8 mouse cellular contexts compared by ENCODE assay signal in the genomic region with DNA sequence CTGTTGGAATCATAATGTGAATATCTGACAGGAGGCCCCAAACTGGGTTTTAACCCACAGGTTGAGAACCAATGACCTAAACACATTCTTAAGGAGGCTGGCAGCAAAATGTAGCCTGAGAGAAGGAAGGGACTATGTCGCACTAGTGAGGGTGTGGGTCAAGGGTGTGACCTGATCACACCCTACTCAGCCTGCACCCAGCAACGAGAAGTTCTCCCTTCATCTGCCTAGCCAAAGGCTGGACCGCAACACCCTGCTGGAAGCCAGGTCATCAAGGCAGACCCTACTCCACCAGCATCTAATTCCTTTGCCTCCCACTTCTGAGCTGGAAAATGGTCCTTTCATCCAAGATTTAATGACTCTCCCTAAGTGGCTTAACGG. TPM values are rescaled to one million over a fixed set of nuclear protein-coding genes. Genes with fewer than 3 reads are reported as not detected.
A peak's percentile ranks its signal among the peaks of the same experiment; 100 is the strongest.
DNase-seq lines count a peak whose midpoint lies in the region; ATAC-seq lines count a peak whose summit lies in the region.

No protein-coding gene starts in this region.

- peak overlapping the region; percentile 84; the same call in 1 of the 2 replicates for H3K9ac ChIP-seq in kidney, embryonic 14.5 days (ENCODE audit: low read depth, low read length)
- peak overlapping the region; percentile 72 for H3K9ac ChIP-seq in embryonic facial prominence, embryonic 14.5 days (ENCODE audit: low read depth, low read length)
- peak overlapping the region; percentile 52; the same call in 1 of the 2 replicates for H3K9ac ChIP-seq in limb, embryonic 12.5 days (replicated peaks)
- H3K9ac ChIP-seq in midbrain, embryonic 16.5 days (ENCODE audit: low read depth, low read length) = peak overlapping the region; percentile 72

- H3K36me3 ChIP-seq in kidney, embryonic 14.5 days (ENCODE audit: control insufficient read depth, insufficient read depth, low read length) = no peaks in the 10 kb centered on the region
- no peaks in the 10 kb centered on the region for H3K36me3 ChIP-seq in embryonic facial prominence, embryonic 14.5 days (ENCODE audit: control insufficient read depth, insufficient read depth, low read length)
- no peaks in the 10 kb centered on the region for H3K36me3 ChIP-seq in limb, embryonic 12.5 days
- H3K36me3 ChIP-seq in midbrain, embryonic 16.5 days (ENCODE audit: control insufficient read depth, insufficient read depth, low read length) = no peaks in the 10 kb centered on the region

- 8% methylated on average over 4 of the region's 4 CpGs for WGBS in kidney, embryonic 14.5 days
- 33% methylated on average over 4 of the region's 4 CpGs for WGBS in embryonic facial prominence, embryonic 14.5 days
- WGBS in limb, embryonic 12.5 days = 24% methylated on average over 4 of the region's 4 CpGs
- WGBS in midbrain, embryonic 16.5 days = 20% methylated on average over 4 of the region's 4 CpGs

- peak overlapping the region; percentile 69 for H3K4me3 ChIP-seq in kidney, embryonic 14.5 days (ENCODE audit: low read length)
- peak overlapping the region; percentile 63 for H3K4me3 ChIP-seq in embryonic facial prominence, embryonic 14.5 days (ENCODE audit: low read depth, low read length)
- H3K4me3 ChIP-seq in limb, embryonic 12.5 days (replicated peaks) = peak overlapping the region; percentile 63
- peak overlapping the region; percentile 67 for H3K4me3 ChIP-seq in midbrain, embryonic 16.5 days (ENCODE audit: low read depth, low read length)

- no peak for DNase-seq in kidney, adult 8-10 months
- no peak for DNase-seq in embryonic facial prominence, embryonic 14.5 days (ENCODE audit: low spot score)
- no peak for DNase-seq in urinary bladder, postnatal 4 days (ENCODE audit: low spot score in 2 of 2)
- no peak for DNase-seq in cerebellum, postnatal 4 days (ENCODE audit: low spot score in 2 of 2)
- DNase-seq in kidney, postnatal 14 days = no peak

- no peak for ATAC-seq in kidney, embryonic 14.5 days (ENCODE audit: low FRiP score, low TSS enrichment)
- no peak for ATAC-seq in embryonic facial prominence, embryonic 14.5 days (ENCODE audit: low read depth)
- no peak for ATAC-seq in limb, embryonic 12.5 days (ENCODE audit: insufficient number of reproducible peaks, insufficient read depth, low FRiP score, low TSS enrichment, low read depth)
- 0 out of 2 replicates have a peak, but pooled peaks have one; percentile 2 for ATAC-seq in midbrain, embryonic 16.5 days

- H3K27ac ChIP-seq in kidney, embryonic 14.5 days (ENCODE audit: low read depth, low read length) = no peak overlapping the region
- H3K27ac ChIP-seq in embryonic facial prominence, embryonic 14.5 days (replicated peaks; ENCODE audit: low read depth, low read length) = no peak overlapping the region
- H3K27ac ChIP-seq in limb, embryonic 12.5 days = no peak overlapping the region
- peak overlapping the region; percentile 92 for H3K27ac ChIP-seq in midbrain, embryonic 16.5 days (ENCODE audit: low read length)

- peaks cover 18% of the 10 kb centered on the region for H3K4me1 ChIP-seq in kidney, embryonic 14.5 days (ENCODE audit: control insufficient read depth, insufficient read depth, low read length)
- peaks cover 6% of the 10 kb centered on the region; the same call in 1 of the 2 replicates for H3K4me1 ChIP-seq in embryonic facial prominence, embryonic 14.5 days (ENCODE audit: control insufficient read depth, insufficient read depth, low read length)
- peaks cover 18% of the 10 kb centered on the region for H3K4me1 ChIP-seq in limb, embryonic 12.5 days (replicated peaks)
- H3K4me1 ChIP-seq in midbrain, embryonic 16.5 days (ENCODE audit: control insufficient read depth, insufficient read depth, low read length) = peaks cover 24% of the 10 kb centered on the region

- H3K9me3 ChIP-seq in kidney, embryonic 14.5 days (ENCODE audit: control insufficient read depth, low read length) = no peaks in the 10 kb centered on the region
- no peaks in the 10 kb centered on the region for H3K9me3 ChIP-seq in embryonic facial prominence, embryonic 14.5 days (ENCODE audit: control insufficient read depth, low read length)
- no peaks in the 10 kb centered on the region for H3K9me3 ChIP-seq in limb, embryonic 12.5 days
- H3K9me3 ChIP-seq in midbrain, embryonic 16.5 days (replicated peaks; ENCODE audit: control insufficient read depth, low read length, poor library complexity, severe bottlenecking) = no peaks in the 10 kb centered on the region

- H3K27me3 ChIP-seq in kidney, embryonic 14.5 days (ENCODE audit: control insufficient read depth, insufficient read depth, low read length) = peaks cover 3% of the 10 kb centered on the region; the same call in 1 of the 2 replicates
- H3K27me3 ChIP-seq in embryonic facial prominence, embryonic 14.5 days (replicated peaks; ENCODE audit: control insufficient read depth, insufficient read depth, low read length) = peaks cover 5% of the 10 kb centered on the region; the same call in 1 of the 2 replicates
- H3K27me3 ChIP-seq in limb, embryonic 12.5 days = peaks cover 33% of the 10 kb centered on the region
- no peaks in the 10 kb centered on the region for H3K27me3 ChIP-seq in midbrain, embryonic 16.5 days (ENCODE audit: control insufficient read depth, insufficient read depth, low read depth, low read length)

- H3K4me2 ChIP-seq in kidney, embryonic 14.5 days (replicated peaks; ENCODE audit: low read depth, low read length) = peak overlapping the region; percentile 95
- H3K4me2 ChIP-seq in embryonic facial prominence, embryonic 14.5 days (ENCODE audit: low read depth, low read length) = peak overlapping the region; percentile 99
- H3K4me2 ChIP-seq in limb, embryonic 12.5 days = peak overlapping the region; percentile 99
- H3K4me2 ChIP-seq in midbrain, embryonic 16.5 days (ENCODE audit: low read length) = peak overlapping the region; percentile 82

RNA-seq across cellular contexts. Expression of gene Nup210, which starts 0.8 kb away (rescaled TPM):
- polyA plus RNA-seq in kidney, embryonic 14.5 days (2014; fragmentation: Nextera tagmentation; extraction: Ambion mirVana) = 13.1 and 30.6 TPM in 2 replicates
- polyA plus RNA-seq in embryonic facial prominence, embryonic 14.5 days (2014; fragmentation: Nextera tagmentation; extraction: Ambion mirVana) = 13.1 and 16.2 TPM in 2 replicates
- polyA plus RNA-seq in limb, embryonic 12.5 days (2016; fragmentation: Nextera tagmentation; extraction: Ambion mirVana) = 5.1 and 5.4 TPM in 2 replicates
- polyA plus RNA-seq in midbrain, embryonic 16.5 days (2015; fragmentation: Nextera tagmentation; extraction: Ambion mirVana) = 20.5 and 20.7 TPM in 2 replicates

RNA-seq across cellular contexts. Expression of gene Hdac11, which starts 40.6 kb away (rescaled TPM):
- 11.6 and 14.1 TPM in 2 replicates for polyA plus RNA-seq in kidney, embryonic 14.5 days (2014; fragmentation: Nextera tagmentation; extraction: Ambion mirVana)
- 15.4 and 15.7 TPM in 2 replicates for polyA plus RNA-seq in embryonic facial prominence, embryonic 14.5 days (2014; fragmentation: Nextera tagmentation; extraction: Ambion mirVana)
- polyA plus RNA-seq in limb, embryonic 12.5 days (2016; fragmentation: Nextera tagmentation; extraction: Ambion mirVana) = 16.4 and 16.9 TPM in 2 replicates
- polyA plus RNA-seq in midbrain, embryonic 16.5 days (2015; fragmentation: Nextera tagmentation; extraction: Ambion mirVana) = 48.0 and 56.3 TPM in 2 replicates
